Mouse (Mus musculus): ENCODE data around the gene Gm10330. TPM values are rescaled to one million over a fixed set of nuclear protein-coding genes. Genes with fewer than 3 reads are reported as not detected.
"Not testable (repeated sequence)": the region's sequence is repeated elsewhere in the genome, so short reads cannot be mapped to it uniquely, and the experiment has no call there.

Gene Gm10330
- 0.33 and 0.46 TPM in 2 replicates for polyA plus RNA-seq (2014; fragmentation: Nextera tagmentation; extraction: Ambion mirVana)

- not testable (repeated sequence) for H3K4me1 ChIP-seq (replicated peaks; ENCODE audit: control insufficient read depth, insufficient read depth, low read length)
Measured at GRCm38 (mm10) chr12:23780165-23780564, at the start of gene Gm10330. Gene Gm10330 (minus strand): TSS chr12:23780265.

GRCm38 (mm10) chr12:23800776-23801175 lies 20.7 kb upstream of the Gm10330 start:
- not testable (repeated sequence) for H3K9ac ChIP-seq; H3K36me3 ChIP-seq (replicated peaks; ENCODE audit: control insufficient read depth, insufficient read depth); H3K9me3 ChIP-seq (ENCODE audit: control insufficient read depth, low read length); H3K27ac ChIP-seq; H3K4me1 ChIP-seq (replicated peaks; ENCODE audit: control insufficient read depth, insufficient read depth, low read length); DNase-seq (ENCODE audit: low spot score); H3K27me3 ChIP-seq (ENCODE audit: control insufficient read depth, insufficient read depth, low read length); ATAC-seq (ENCODE audit: low FRiP score); H3K4me3 ChIP-seq (replicated peaks; ENCODE audit: low read length); H3K4me2 ChIP-seq (replicated peaks)
- WGBS, result 18% methylated on average over 37 of the region's 43 CpGs

More at GRCm38 (mm10) chr12:23780165-23780564, at the start of gene Gm10330:
- not testable (repeated sequence) for H3K4me2 ChIP-seq (replicated peaks); H3K36me3 ChIP-seq (replicated peaks; ENCODE audit: control insufficient read depth, insufficient read depth); H3K9ac ChIP-seq; ATAC-seq (ENCODE audit: low FRiP score); H3K4me3 ChIP-seq (replicated peaks; ENCODE audit: low read length); H3K27me3 ChIP-seq (ENCODE audit: control insufficient read depth, insufficient read depth, low read length); H3K27ac ChIP-seq; H3K9me3 ChIP-seq (ENCODE audit: control insufficient read depth, low read length); DNase-seq (ENCODE audit: low spot score)
- 86% methylated on average over 1 of the region's 1 CpGs for WGBS

GRCm38 (mm10) chr12:23800366-23800765 lies 20.3 kb upstream of the Gm10330 start:
- not testable (repeated sequence) for H3K27me3 ChIP-seq (ENCODE audit: control insufficient read depth, insufficient read depth, low read length); H3K9me3 ChIP-seq (ENCODE audit: control insufficient read depth, low read length); H3K4me3 ChIP-seq (replicated peaks; ENCODE audit: low read length); H3K9ac ChIP-seq; H3K4me2 ChIP-seq (replicated peaks); H3K27ac ChIP-seq; DNase-seq (ENCODE audit: low spot score); H3K4me1 ChIP-seq (replicated peaks; ENCODE audit: control insufficient read depth, insufficient read depth, low read length); H3K36me3 ChIP-seq (replicated peaks; ENCODE audit: control insufficient read depth, insufficient read depth); ATAC-seq (ENCODE audit: low FRiP score)
- 21% methylated on average over 22 of the region's 48 CpGs for WGBS

All from hindbrain, embryonic 14.5 days (tissue).